Mouse (Mus musculus) CH12.LX (cell line): Measurements from ENCODE around the gene Esrra.

Experiments
- CTCF ChIP-seq, 2 experiments: IDR thresholded peaks in 1 of 2; conservative IDR thresholded peaks in 1 of 2; 2 replicates each; pipeline ENCODE4 v1.5.1; 2011 to 2012; ENCODE audit warnings: low read depth in 2 of 2, low read length in 2 of 2, improper control_type of control experiment in 1 of 2, inconsistent platforms in 1 of 2, mild to moderate bottlenecking in 1 of 2, moderate library complexity in 1 of 2
- E2F4 ChIP-seq: IDR thresholded peaks from 2 replicates; pipeline ENCODE4 v1.6.1; 2011; ENCODE audit warnings: low read depth, low read length, improper control_type of control experiment; ENCODE audit not compliant: insufficient replicate concordance
- EP300 ChIP-seq: IDR thresholded peaks from 2 replicates; pipeline ENCODE4 v1.6.1; 2011; ENCODE audit warnings: low read length, improper control_type of control experiment
- KAT2A ChIP-seq: IDR thresholded peaks from 2 replicates; pipeline ENCODE4 v1.6.1; 2012; ENCODE audit warnings: low read length, improper control_type of control experiment, inconsistent platforms; ENCODE audit not compliant: insufficient replicate concordance
- POLR2A ChIP-seq: IDR thresholded peaks from 2 replicates; pipeline ENCODE4 v1.6.1; 2011; ENCODE audit warnings: low read depth, mild to moderate bottlenecking, improper control_type of control experiment, low read length
- POLR2AphosphoS2 ChIP-seq: IDR thresholded peaks from 2 replicates; pipeline ENCODE4 v1.6.1; 2011; ENCODE audit warnings: low read depth, low read length, improper control_type of control experiment
- ZMIZ1 ChIP-seq: IDR thresholded peaks from 2 replicates; pipeline ENCODE4 v1.6.1; 2012; ENCODE audit warnings: low read depth, mild to moderate bottlenecking, inconsistent platforms, low read length, improper control_type of control experiment

- TF ChIP-seq KAT2A (no peak), CTCF (conservative IDR thresholded peaks at IDR 0.05 in 1 of 2, IDR thresholded peaks at IDR 0.05 in 1 of 2; ENCODE audit: low read depth in 2 of 2, low read length in 2 of 2) (no peak), POLR2AphosphoS2 (no peak), POLR2A (no peak), ZMIZ1 (no peak), EP300 (no peak), E2F4 (no peak)
Measured at GRCm38 (mm10) chr19:6948186-6948585, 26.6 kb upstream of the Esrra start.
